Mouse (Mus musculus) heart, postnatal 0 days (tissue): ENCODE data around the gene Aifm2.

Experiments
- CTCF ChIP-seq: IDR thresholded peaks from 2 replicates; pipeline ENCODE4 v1.5.1; 2016; ENCODE audit warnings: antibody characterized with exemption, control low read depth, low read depth
- EP300 ChIP-seq: IDR thresholded peaks from 2 replicates; pipeline ENCODE4 v1.6.1; 2016; ENCODE audit warnings: antibody characterized with exemption, low read depth

DNA sequence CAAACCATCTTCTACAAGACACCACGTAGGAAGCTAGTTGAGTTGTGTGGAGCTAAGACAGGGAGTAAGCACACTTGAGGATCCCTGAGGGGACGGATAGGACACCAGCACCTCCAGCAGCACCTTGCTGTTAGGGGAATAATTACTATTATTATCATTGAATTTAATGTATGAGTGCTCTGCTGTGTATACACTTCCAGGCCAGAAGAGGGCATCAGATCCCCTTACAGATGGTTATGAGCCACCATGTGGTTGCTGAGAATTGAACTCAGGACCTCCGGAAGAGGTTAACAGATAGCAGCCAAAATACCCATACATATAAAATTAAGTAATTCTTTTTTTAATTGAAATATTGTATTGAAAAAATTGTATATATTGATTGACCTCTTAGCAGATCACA lies 44.3 kb upstream of the Aifm2 start:
- TF ChIP-seq CTCF (0 out of 2 replicates have a peak, but pooled peaks have one; percentile 11), EP300 (no peak)
